Mouse (Mus musculus) adrenal gland, postnatal 25 days (tissue): ENCODE measurements at regions not wholly inside any gene's neighbourhood (a gene's known extent, or its start where the extent isn't known, plus 50 kb on each side); places are given as distances from the start of the nearest gene placed in this dataset.
"Not testable (repeated sequence)": the region's sequence is repeated elsewhere in the genome, so short reads cannot be mapped to it uniquely, and the experiment has no call there.

Experiments
- DNase-seq: peaks from one replicate; pipeline ENCODE4 v3.0.0; 2021; ENCODE audit warnings: mixed read lengths

- no peak for DNase-seq
Measured at GRCm38 (mm10) chr13:60471602-60472001, 130.1 kb upstream of the Dapk1 start.

- DNase-seq = no peak
Measured at GRCm38 (mm10) chr13:60476366-60476765, 125.4 kb upstream of the Dapk1 start.

- DNase-seq = no peak
Measured at GRCm38 (mm10) chr13:60478301-60478700, 123.4 kb upstream of the Dapk1 start.

GRCm38 (mm10) chr13:60479043-60479861, 122.5 kb upstream of the Dapk1 start:
- peak; percentile 50 for DNase-seq

GRCm38 (mm10) chr13:60479862-60480730, 121.7 kb upstream of the Dapk1 start:
- no peak for DNase-seq

- DNase-seq = no peak
Measured at GRCm38 (mm10) chr13:60480731-60481431, 120.9 kb upstream of the Dapk1 start.

GRCm38 (mm10) chr13:60481451-60481850, 120.3 kb upstream of the Dapk1 start:
- DNase-seq = not testable (repeated sequence)

GRCm38 (mm10) chr13:60481946-60482345, 119.8 kb upstream of the Dapk1 start:
- no peak for DNase-seq

GRCm38 (mm10) chr13:60486105-60486504, 115.6 kb upstream of the Dapk1 start:
- peak; percentile 16 for DNase-seq

- DNase-seq = no peak
Measured at GRCm38 (mm10) chr13:60486871-60487270, 114.9 kb upstream of the Dapk1 start.

GRCm38 (mm10) chr13:60488131-60488883, 113.4 kb upstream of the Dapk1 start:
- peak; percentile 39 for DNase-seq

GRCm38 (mm10) chr13:60488884-60489265, 112.9 kb upstream of the Dapk1 start:
- no peak for DNase-seq

GRCm38 (mm10) chr13:60491948-60492464, 109.7 kb upstream of the Dapk1 start:
- DNase-seq = no peak

- DNase-seq = no peak
Measured at GRCm38 (mm10) chr13:60493836-60494235, 107.9 kb upstream of the Dapk1 start.

- DNase-seq = no peak
Measured at GRCm38 (mm10) chr13:60497714-60498400, 103.9 kb upstream of the Dapk1 start.

- DNase-seq = no peak
Measured at GRCm38 (mm10) chr13:60504196-60504595, 97.6 kb upstream of the Dapk1 start.

GRCm38 (mm10) chr13:60507611-60508010, 94.1 kb upstream of the Dapk1 start:
- no peak for DNase-seq

- no peak for DNase-seq
Measured at GRCm38 (mm10) chr13:60508054-60508453, 93.7 kb upstream of the Dapk1 start.

GRCm38 (mm10) chr13:60508856-60509255, 92.9 kb upstream of the Dapk1 start:
- no peak for DNase-seq

- no peak for DNase-seq
Measured at GRCm38 (mm10) chr13:60511101-60511500, 90.6 kb upstream of the Dapk1 start.

- DNase-seq = no peak
Measured at GRCm38 (mm10) chr13:60511628-60512027, 90.1 kb upstream of the Dapk1 start.
